Mouse (Mus musculus) frontal cortex, postnatal 36 days (tissue): ENCODE measurements around the gene Zfp52.

Experiments used
- DNase-seq, 2 experiments: peaks; one replicate each; pipeline ENCODE4 v3.0.0; 2022; ENCODE audit warnings: low spot score in 2 of 2

Zfp52 gene

GRCm38 (mm10) chr17:21566220-21566619 lies 30.9 kb downstream of the Zfp52 start:
- DNase-seq, result peak; percentile 28 to 75

- peak; percentile 81 to 85 for DNase-seq
Observed at GRCm38 (mm10) chr17:21566728-21567349, 31.5 kb downstream of the Zfp52 start, which contains the start of gene Zfp948. Zfp948 (plus strand) TSS chr17:21567008.

GRCm38 (mm10) chr17:21567696-21568095 lies 32.4 kb downstream of the Zfp52 start:
- peak in 1 of 2 experiments; percentile 4 for DNase-seq

- no peak for DNase-seq
Observed at GRCm38 (mm10) chr17:21579080-21579479, 43.7 kb downstream of the Zfp52 start.

GRCm38 (mm10) chr17:21579493-21580175 lies 44.3 kb downstream of the Zfp52 start:
- DNase-seq, result peak in 1 of 2 experiments; percentile 35

GRCm38 (mm10) chr17:21585521-21585920 lies 50.2 kb downstream of the Zfp52 start:
- no peak for DNase-seq
